Mouse (Mus musculus): ENCODE measurements around the gene Mink1. TPM values are rescaled to one million over a fixed set of nuclear protein-coding genes. Genes with fewer than 3 reads are reported as not detected.

Mink1 gene
- total and polyA plus RNA-seq, 2 experiments from 2014 or later = 17.1 to 80.9 TPM

- peak overlapping the region; percentile 79 for H3K4me3 ChIP-seq (ENCODE audit: low read depth, low read length)
- H3K4me1 ChIP-seq (ENCODE audit: insufficient read depth, low read length) = peaks cover 12% of the 10 kb centered on the region
- peak overlapping the region; percentile 83 for H3K9ac ChIP-seq (replicated peaks; ENCODE audit: low read length, poor library complexity, severe bottlenecking)
- H3K9me3 ChIP-seq (ENCODE audit: low read length) = no peaks in the 10 kb centered on the region
- TF ChIP-seq CTCF (IDR thresholded peaks at IDR 0.05) = no peak
- peak overlapping the region; percentile 100 for H3K4me2 ChIP-seq (ENCODE audit: low read depth, low read length, poor library complexity, severe bottlenecking)
- peaks cover 39% of the 10 kb centered on the region for H3K36me3 ChIP-seq (ENCODE audit: insufficient read depth, low read length)
- DNase-seq (ENCODE audit: low spot score) (no peak), ATAC-seq (ENCODE audit: low FRiP score) (no peak)
- H3K27me3 ChIP-seq (ENCODE audit: insufficient read depth, low read length) = no peaks in the 10 kb centered on the region
- H3K27ac ChIP-seq (ENCODE audit: low read depth, low read length) = peak overlapping the region; percentile 90
- WGBS = 4% methylated on average over 28 of the region's 28 CpGs
Measured at GRCm38 (mm10) chr11:70647716-70648420, 85.2 kb downstream of the Mink1 start.

- Histone ChIP-seq H3K27ac (ENCODE audit: low read depth, low read length) (no peak overlapping the region), H3K4me1 (ENCODE audit: insufficient read depth, low read length) (peaks cover 13% of the 10 kb centered on the region), H3K9me3 (ENCODE audit: low read length) (no peaks in the 10 kb centered on the region), H3K27me3 (ENCODE audit: insufficient read depth, low read length) (no peaks in the 10 kb centered on the region), H3K4me2 (ENCODE audit: low read depth, low read length, poor library complexity, severe bottlenecking) (peak overlapping the region; percentile 100; the same call in 1 of the 2 replicates), H3K4me3 (ENCODE audit: low read depth, low read length) (no peak overlapping the region), H3K36me3 (ENCODE audit: insufficient read depth, low read length) (peaks cover 39% of the 10 kb centered on the region), H3K9ac (replicated peaks; ENCODE audit: low read length, poor library complexity, severe bottlenecking) (no peak overlapping the region; the same call in 1 of the 2 replicates)
- ATAC-seq (ENCODE audit: low FRiP score) = no peak
- no peak for DNase-seq (ENCODE audit: low spot score)
- 90% methylated on average over 4 of the region's 4 CpGs for WGBS
- TF ChIP-seq CTCF (IDR thresholded peaks at IDR 0.05) = no peak
Measured at GRCm38 (mm10) chr11:70648512-70648911, 85.8 kb downstream of the Mink1 start.

- 87% methylated on average over 8 of the region's 8 CpGs for WGBS
- ATAC-seq (ENCODE audit: low FRiP score) (no peak), DNase-seq (ENCODE audit: low spot score) (no peak)
- Histone ChIP-seq H3K4me1 (ENCODE audit: insufficient read depth, low read length) (peaks cover 13% of the 10 kb centered on the region), H3K9me3 (ENCODE audit: low read length) (no peaks in the 10 kb centered on the region), H3K4me2 (ENCODE audit: low read depth, low read length, poor library complexity, severe bottlenecking) (no peak overlapping the region), H3K36me3 (ENCODE audit: insufficient read depth, low read length) (peaks cover 38% of the 10 kb centered on the region), H3K4me3 (ENCODE audit: low read depth, low read length) (no peak overlapping the region), H3K27ac (ENCODE audit: low read depth, low read length) (no peak overlapping the region), H3K9ac (replicated peaks; ENCODE audit: low read length, poor library complexity, severe bottlenecking) (no peak overlapping the region), H3K27me3 (ENCODE audit: insufficient read depth, low read length) (no peaks in the 10 kb centered on the region)
- TF ChIP-seq CTCF (IDR thresholded peaks at IDR 0.05) = no peak
Measured at GRCm38 (mm10) chr11:70649185-70649734, 86.6 kb downstream of the Mink1 start.

GRCm38 (mm10) chr11:70650322-70651175 lies 87.9 kb downstream of the Mink1 start:
- Histone ChIP-seq H3K36me3 (ENCODE audit: insufficient read depth, low read length) (peaks cover 27% of the 10 kb centered on the region), H3K4me3 (ENCODE audit: low read depth, low read length) (no peak overlapping the region), H3K27me3 (ENCODE audit: insufficient read depth, low read length) (no peaks in the 10 kb centered on the region), H3K9ac (replicated peaks; ENCODE audit: low read length, poor library complexity, severe bottlenecking) (no peak overlapping the region), H3K4me2 (ENCODE audit: low read depth, low read length, poor library complexity, severe bottlenecking) (no peak overlapping the region), H3K9me3 (ENCODE audit: low read length) (no peaks in the 10 kb centered on the region), H3K4me1 (ENCODE audit: insufficient read depth, low read length) (peaks cover 13% of the 10 kb centered on the region), H3K27ac (ENCODE audit: low read depth, low read length) (no peak overlapping the region)
- ATAC-seq (ENCODE audit: low FRiP score) (no peak), DNase-seq (ENCODE audit: low spot score) (no peak)
- 80% methylated on average over 12 of the region's 12 CpGs for WGBS
- no peak for TF ChIP-seq CTCF (IDR thresholded peaks at IDR 0.05)

- 80% methylated on average over 2 of the region's 2 CpGs for WGBS
- peaks cover 27% of the 10 kb centered on the region for H3K36me3 ChIP-seq (ENCODE audit: insufficient read depth, low read length)
- peaks cover 10% of the 10 kb centered on the region for H3K4me1 ChIP-seq (ENCODE audit: insufficient read depth, low read length)
- no peak for TF ChIP-seq CTCF (IDR thresholded peaks at IDR 0.05)
- DNase-seq (ENCODE audit: low spot score) (no peak), ATAC-seq (ENCODE audit: low FRiP score) (no peak)
- H3K27ac ChIP-seq (ENCODE audit: low read depth, low read length) = no peak overlapping the region
- no peaks in the 10 kb centered on the region for H3K27me3 ChIP-seq (ENCODE audit: insufficient read depth, low read length)
- no peak overlapping the region for H3K4me3 ChIP-seq (ENCODE audit: low read depth, low read length)
- no peaks in the 10 kb centered on the region for H3K9me3 ChIP-seq (ENCODE audit: low read length)
- H3K4me2 ChIP-seq (ENCODE audit: low read depth, low read length, poor library complexity, severe bottlenecking) = no peak overlapping the region
- H3K9ac ChIP-seq (replicated peaks; ENCODE audit: low read length, poor library complexity, severe bottlenecking) = no peak overlapping the region
Measured at GRCm38 (mm10) chr11:70651391-70651790, 88.7 kb downstream of the Mink1 start.
